Comparison of ENCODE assay signal across 24 mouse cellular contexts in the genomic region with DNA sequence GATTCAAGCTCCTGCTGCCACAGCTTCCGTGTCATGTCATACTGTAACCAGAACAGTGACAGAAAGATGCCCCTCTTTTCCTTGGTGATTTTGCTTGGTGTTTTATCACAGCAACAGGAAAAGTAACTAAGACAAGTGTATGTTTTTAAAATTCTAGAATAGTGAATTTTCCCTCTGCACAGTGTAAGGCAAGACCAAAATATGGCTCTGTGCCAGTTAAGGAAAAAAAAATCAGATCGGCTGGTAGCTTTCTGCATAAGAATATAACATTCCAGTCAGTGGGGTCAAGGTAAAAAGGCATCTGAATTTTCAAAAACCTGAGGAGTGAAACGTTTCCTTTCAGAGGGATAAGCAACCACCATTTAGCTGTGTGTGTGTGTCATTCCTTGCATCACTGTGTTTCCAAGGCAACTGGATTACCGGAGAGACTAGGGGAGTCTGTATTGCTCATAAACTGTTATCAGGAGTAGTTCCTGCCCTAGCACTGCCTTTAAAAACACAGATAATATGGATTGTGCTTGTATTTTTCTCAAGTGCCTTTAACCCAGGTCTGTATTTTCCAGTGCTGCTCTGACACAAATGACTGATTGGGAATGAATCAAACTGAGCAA. TPM values are rescaled to one million over a fixed set of nuclear protein-coding genes. Genes with fewer than 3 reads are reported as not detected.
DNase-seq lines count a peak whose midpoint lies in the region; ATAC-seq lines count a peak whose summit lies in the region.
"Had no signal": no experiment of that assay in that cellular context is flagged by ENCODE, and none has a peak within 500 bp of the region (broad histone marks: within the 10 kb centered on the region; RNA-seq: fewer than 3 reads in every experiment).

No protein-coding gene starts in this region.

- no peak overlapping the region for H3K9ac ChIP-seq in embryonic facial prominence, embryonic 11.5 days (replicated peaks; ENCODE audit: low read length)
- H3K9ac ChIP-seq in hindbrain, embryonic 16.5 days (ENCODE audit: low read depth, low read length), result no peak overlapping the region
- no peak overlapping the region for H3K9ac ChIP-seq in hindbrain, embryonic 13.5 days
- H3K9ac ChIP-seq: forebrain, embryonic 12.5 days; limb, embryonic 15.5 days; liver, embryonic 14.5 days; lung, embryonic 15.5 days; neural tube, embryonic 12.5 days; stomach, embryonic 15.5 days had no signal

- ATAC-seq in embryonic facial prominence, embryonic 11.5 days (replicated peaks; ENCODE audit: insufficient number of reproducible peaks, low FRiP score, low TSS enrichment, low read depth), result no peak
- ATAC-seq in hindbrain, embryonic 16.5 days, result peak; percentile 79
- ATAC-seq in hindbrain, embryonic 13.5 days (ENCODE audit: low FRiP score), result no peak
- ATAC-seq: intestine, postnatal 0 days had no signal

- peak; percentile 0 for DNase-seq in embryonic facial prominence, embryonic 11.5 days (ENCODE audit: low spot score)
- DNase-seq in embryonic facial prominence, embryonic 10.5 days (ENCODE audit: low spot score), result no peak
- DNase-seq in right cerebral cortex, adult 2 months (ENCODE audit: low spot score in 2 of 2), result peak; percentile 1 to 3
- DNase-seq in right cerebral cortex, adult 18-20 months, result no peak
- DNase-seq in yolk sac, embryonic 10.5 days (ENCODE audit: low spot score), result no peak
- DNase-seq: adrenal gland, postnatal 10 days; cerebellum, adult 9-10 months; gastrocnemius, postnatal 14 days; heart, adult 18-20 months; kidney, postnatal 4 days; left cerebral cortex, postnatal 4 days; lung, postnatal 4 days; thymus, postnatal 25 days had no signal

- no peaks in the 10 kb centered on the region for H3K27me3 ChIP-seq in embryonic facial prominence, embryonic 11.5 days (ENCODE audit: control insufficient read depth, insufficient read depth, low read length)
- no peaks in the 10 kb centered on the region for H3K27me3 ChIP-seq in embryonic facial prominence, embryonic 10.5 days (replicated peaks; ENCODE audit: low read depth, poor library complexity, severe bottlenecking)
- H3K27me3 ChIP-seq in hindbrain, embryonic 16.5 days (replicated peaks; ENCODE audit: control insufficient read depth, insufficient read depth, low read length), result no peaks in the 10 kb centered on the region
- H3K27me3 ChIP-seq in hindbrain, embryonic 13.5 days, result no peaks in the 10 kb centered on the region
- H3K27me3 ChIP-seq: forebrain, embryonic 12.5 days; limb, embryonic 15.5 days; lung, embryonic 15.5 days; neural tube, embryonic 12.5 days; stomach, embryonic 15.5 days had no signal

- no peaks in the 10 kb centered on the region for H3K9me3 ChIP-seq in embryonic facial prominence, embryonic 11.5 days (replicated peaks; ENCODE audit: control insufficient read depth, low read length)
- H3K9me3 ChIP-seq in embryonic facial prominence, embryonic 10.5 days, result no peaks in the 10 kb centered on the region
- no peaks in the 10 kb centered on the region for H3K9me3 ChIP-seq in hindbrain, embryonic 16.5 days (ENCODE audit: control insufficient read depth, low read length)
- H3K9me3 ChIP-seq in hindbrain, embryonic 13.5 days, result no peaks in the 10 kb centered on the region
- H3K9me3 ChIP-seq: forebrain, embryonic 12.5 days; limb, embryonic 15.5 days; lung, embryonic 15.5 days; neural tube, embryonic 12.5 days; stomach, embryonic 15.5 days had no signal

- no peaks in the 10 kb centered on the region for H3K36me3 ChIP-seq in embryonic facial prominence, embryonic 11.5 days (replicated peaks; ENCODE audit: control insufficient read depth, insufficient read depth, low read depth, low read length)
- no peaks in the 10 kb centered on the region for H3K36me3 ChIP-seq in embryonic facial prominence, embryonic 10.5 days (replicated peaks)
- no peaks in the 10 kb centered on the region for H3K36me3 ChIP-seq in hindbrain, embryonic 16.5 days (ENCODE audit: control insufficient read depth, insufficient read depth, low read length)
- H3K36me3 ChIP-seq in hindbrain, embryonic 13.5 days, result no peaks in the 10 kb centered on the region
- H3K36me3 ChIP-seq: forebrain, embryonic 12.5 days; limb, embryonic 15.5 days; lung, embryonic 15.5 days; neural tube, embryonic 12.5 days; stomach, embryonic 15.5 days had no signal

- H3K4me1 ChIP-seq in embryonic facial prominence, embryonic 11.5 days (ENCODE audit: control insufficient read depth, insufficient read depth, low read length), result no peaks in the 10 kb centered on the region
- no peaks in the 10 kb centered on the region for H3K4me1 ChIP-seq in embryonic facial prominence, embryonic 10.5 days
- H3K4me1 ChIP-seq in hindbrain, embryonic 16.5 days (ENCODE audit: control insufficient read depth, insufficient read depth, low read depth, low read length), result no peaks in the 10 kb centered on the region
- no peaks in the 10 kb centered on the region for H3K4me1 ChIP-seq in hindbrain, embryonic 13.5 days (replicated peaks)
- H3K4me1 ChIP-seq: forebrain, embryonic 12.5 days; limb, embryonic 15.5 days; lung, embryonic 15.5 days; neural tube, embryonic 12.5 days; stomach, embryonic 15.5 days had no signal

- H3K27ac ChIP-seq in embryonic facial prominence, embryonic 11.5 days (replicated peaks; ENCODE audit: low read depth, low read length), result no peak overlapping the region
- H3K27ac ChIP-seq in embryonic facial prominence, embryonic 10.5 days (replicated peaks), result no peak overlapping the region
- H3K27ac ChIP-seq in hindbrain, embryonic 16.5 days (ENCODE audit: low read depth, low read length), result no peak overlapping the region
- H3K27ac ChIP-seq in hindbrain, embryonic 13.5 days, result no peak overlapping the region
- H3K27ac ChIP-seq: forebrain, embryonic 12.5 days; limb, embryonic 15.5 days; liver, embryonic 14.5 days; lung, embryonic 15.5 days; neural tube, embryonic 12.5 days; stomach, embryonic 15.5 days had no signal

- H3K4me2 ChIP-seq in embryonic facial prominence, embryonic 11.5 days (ENCODE audit: low read depth, low read length), result no peak overlapping the region
- H3K4me2 ChIP-seq in hindbrain, embryonic 16.5 days (ENCODE audit: low read length), result no peak overlapping the region
- no peak overlapping the region for H3K4me2 ChIP-seq in hindbrain, embryonic 13.5 days
- H3K4me2 ChIP-seq: forebrain, embryonic 12.5 days; limb, embryonic 15.5 days; lung, embryonic 15.5 days; neural tube, embryonic 12.5 days; stomach, embryonic 15.5 days had no signal

- 52% methylated on average over 4 of the region's 4 CpGs for WGBS in embryonic facial prominence, embryonic 11.5 days
- WGBS in embryonic facial prominence, embryonic 10.5 days, result 65% methylated on average over 4 of the region's 4 CpGs
- WGBS in hindbrain, embryonic 16.5 days, result 50% methylated on average over 4 of the region's 4 CpGs
- WGBS in hindbrain, embryonic 13.5 days, result 61% methylated on average over 4 of the region's 4 CpGs

- H3K4me3 ChIP-seq in embryonic facial prominence, embryonic 11.5 days (ENCODE audit: low read depth, low read length), result no peak overlapping the region
- no peak overlapping the region for H3K4me3 ChIP-seq in embryonic facial prominence, embryonic 10.5 days
- H3K4me3 ChIP-seq in hindbrain, embryonic 16.5 days (ENCODE audit: low read length), result no peak overlapping the region
- H3K4me3 ChIP-seq in hindbrain, embryonic 13.5 days, result no peak overlapping the region
- H3K4me3 ChIP-seq: forebrain, embryonic 12.5 days; limb, embryonic 15.5 days; lung, embryonic 15.5 days; neural tube, embryonic 12.5 days; stomach, embryonic 15.5 days had no signal

RNA-seq across cellular contexts. Expression of a gene that starts 18.8 kb away (rescaled TPM):
- not detected in 2 replicates for polyA plus RNA-seq in embryonic facial prominence, embryonic 11.5 days (2014; fragmentation: Nextera tagmentation; extraction: Ambion mirVana)
- polyA plus RNA-seq in embryonic facial prominence, embryonic 10.5 days (2016; fragmentation: Nextera tagmentation; extraction: Ambion mirVana), result not detected in 2 replicates
- not detected in 2 replicates for polyA plus RNA-seq in hindbrain, embryonic 16.5 days (2015; fragmentation: Nextera tagmentation; extraction: Ambion mirVana)
- polyA plus RNA-seq in hindbrain, embryonic 13.5 days (2015; fragmentation: Nextera tagmentation; extraction: Ambion mirVana), result not detected in 2 replicates
- polyA plus RNA-seq: forebrain, embryonic 12.5 days; heart, embryonic 14.5 days; intestine, postnatal 0 days; kidney, embryonic 14.5 days; limb, embryonic 15.5 days; liver, embryonic 14.5 days; lung, embryonic 15.5 days; neural tube, embryonic 12.5 days; stomach, embryonic 15.5 days had no signal

Comparison
In these comparisons a context has a peak if more than half of its experiments do, and no peak if none do; other contexts are left out.
1. DNase-seq: peak in embryonic facial prominence, embryonic 11.5 days (single experiment) and right cerebral cortex, adult 2 months (2 of 2); none in embryonic facial prominence, embryonic 10.5 days (single experiment), right cerebral cortex, adult 18-20 months (single experiment) and yolk sac, embryonic 10.5 days (single experiment).